Mouse (Mus musculus): ENCODE results near the gene Vmn1r197. TPM values are rescaled to one million over a fixed set of nuclear protein-coding genes. Genes with fewer than 3 reads are reported as not detected.
"Not testable (repeated sequence)": the region's sequence is repeated elsewhere in the genome, so short reads cannot be mapped to it uniquely, and the experiment has no call there.

The Vmn1r197 gene
- not detected for total RNA-seq (2018; cell fraction: chromatin; rRNA removed)
- total RNA-seq (2018; cell fraction: cytosol; rRNA removed): not detected
- not detected for total RNA-seq (2018; cell fraction: nucleus; rRNA removed)
- not detected in 3 replicates for polyA plus RNA-seq (2018)

DNA sequence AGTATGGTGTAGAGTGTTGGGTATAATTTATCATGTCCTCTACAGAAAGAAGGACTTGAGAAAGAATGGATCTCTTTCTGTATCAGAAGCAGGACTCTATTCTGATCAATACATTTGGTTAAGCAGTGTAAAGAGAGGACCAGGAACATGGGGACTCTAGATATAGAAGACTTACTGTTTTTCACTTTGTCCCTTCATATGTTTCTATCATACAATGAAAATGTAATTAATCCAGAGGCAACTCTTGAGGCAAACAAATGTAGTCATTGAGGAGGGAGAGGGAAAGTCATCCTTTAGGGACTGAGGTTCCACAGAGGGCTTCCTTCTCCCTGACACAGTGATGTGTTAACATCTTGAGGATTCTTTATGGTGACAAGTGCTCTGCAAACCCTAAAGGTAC is at the start of gene Vmn1r197:
Gene Vmn1r197 (plus strand): TSS at position 301 of the 400 bp plus-strand sequence.
- no peaks in the 10 kb centered on the region for H3K79me2 ChIP-seq (ENCODE audit: inconsistent target)
- no peaks in the 10 kb centered on the region for H3K36me3 ChIP-seq (ENCODE audit: inconsistent target)
- H3K4me3 ChIP-seq (ENCODE audit: inconsistent target): no peak within 1 kb of the TSS
- H3K27ac ChIP-seq: no peak within 1 kb of the TSS

DNA sequence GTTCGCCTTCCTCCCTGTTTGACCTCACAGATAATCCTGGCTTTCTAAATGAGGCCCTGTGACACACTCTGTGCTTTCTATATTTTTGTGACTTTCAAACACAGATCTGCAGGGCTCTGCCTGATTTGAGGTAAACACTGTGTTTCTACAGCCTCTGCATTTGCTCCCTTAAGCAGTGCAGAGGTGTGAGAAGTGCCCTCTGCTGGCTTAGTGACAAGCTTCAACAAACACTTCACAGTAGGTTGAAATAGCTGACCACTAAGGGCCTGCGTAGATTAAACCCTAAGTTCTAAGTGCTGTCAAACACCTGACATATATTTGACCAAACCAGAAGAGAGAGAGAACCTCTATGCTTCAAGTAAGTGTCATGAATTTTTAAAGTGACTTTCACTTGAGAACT is 39.8 kb upstream of the Vmn1r197 start:
- Histone ChIP-seq H3K36me3 (ENCODE audit: inconsistent target) (no peaks in the 10 kb centered on the region), H3K4me3 (ENCODE audit: inconsistent target) (no peak overlapping the region), H3K27ac (no peak overlapping the region), H3K79me2 (ENCODE audit: inconsistent target) (no peaks in the 10 kb centered on the region)
- 84% methylated on average over 2 of the region's 2 CpGs for WGBS (ENCODE audit: missing documents)

GRCm38 (mm10) chr13:22289620-22290019 is 34.8 kb upstream of the Vmn1r197 start, which contains the start of gene Vmn1r196:
TSS of gene Vmn1r196 (plus strand) at chr13:22289920.
- no peak within 1 kb of the TSS for H3K4me3 ChIP-seq (ENCODE audit: inconsistent target)
- H3K27ac ChIP-seq: no peak within 1 kb of the TSS
- 75% methylated on average over 2 of the region's 2 CpGs for WGBS (ENCODE audit: missing documents)
- no peaks in the 10 kb centered on the region for H3K36me3 ChIP-seq (ENCODE audit: inconsistent target)
- H3K79me2 ChIP-seq (ENCODE audit: inconsistent target): no peaks in the 10 kb centered on the region

DNA sequence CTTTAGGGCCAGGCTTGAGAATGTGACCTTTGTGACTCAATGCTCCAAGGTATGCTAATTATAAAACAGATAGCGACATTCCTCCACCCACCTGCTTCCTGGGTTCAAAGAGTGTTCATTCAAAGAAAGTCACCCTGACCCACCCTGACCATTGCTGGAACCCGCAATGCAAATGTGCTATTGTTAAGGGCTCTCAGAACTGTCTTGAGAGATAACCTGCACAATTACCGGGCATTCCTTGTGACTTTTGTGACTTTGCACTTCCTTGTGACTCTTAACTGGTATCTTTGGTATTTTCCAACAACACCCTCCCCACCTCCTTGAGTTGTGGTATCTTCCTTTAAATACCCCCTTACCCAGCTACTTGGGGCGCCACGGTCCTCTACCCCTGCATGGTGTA is 16.3 kb upstream of the Vmn1r197 start:
- not testable (repeated sequence) for H3K36me3 ChIP-seq (ENCODE audit: inconsistent target); H3K79me2 ChIP-seq (ENCODE audit: inconsistent target); H3K27ac ChIP-seq; H3K4me3 ChIP-seq (ENCODE audit: inconsistent target)
- WGBS (ENCODE audit: missing documents): 100% methylated on average over 2 of the region's 5 CpGs

DNA sequence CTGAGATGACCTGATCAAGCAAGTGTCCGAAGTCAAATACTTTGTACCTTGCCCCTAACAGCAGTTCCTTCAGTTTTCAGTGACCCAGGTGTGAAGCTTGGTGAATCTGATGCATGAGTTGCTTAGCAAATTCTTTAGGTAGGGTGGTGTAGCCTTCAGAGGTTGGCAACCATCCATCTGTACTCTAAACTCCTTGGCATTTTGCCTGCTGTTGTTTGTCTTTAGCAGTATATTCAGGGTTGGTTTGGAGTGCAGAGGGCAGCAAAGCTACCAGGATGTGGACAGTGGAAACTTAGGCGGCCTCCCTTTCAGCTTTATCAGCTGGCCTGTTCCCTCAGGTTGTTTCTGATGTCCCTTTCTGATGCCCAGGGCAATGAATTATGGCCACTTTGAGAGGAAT is 9.0 kb upstream of the Vmn1r197 start:
- H3K27ac ChIP-seq: no peak overlapping the region
- H3K36me3 ChIP-seq (ENCODE audit: inconsistent target): no peaks in the 10 kb centered on the region
- no peak overlapping the region for H3K4me3 ChIP-seq (ENCODE audit: inconsistent target)
- 69% methylated on average over 1 of the region's 2 CpGs for WGBS (ENCODE audit: missing documents)
- no peaks in the 10 kb centered on the region for H3K79me2 ChIP-seq (ENCODE audit: inconsistent target)

- Histone ChIP-seq H3K4me3 (ENCODE audit: inconsistent target) (no peak overlapping the region), H3K27ac (no peak overlapping the region), H3K79me2 (ENCODE audit: inconsistent target) (no peaks in the 10 kb centered on the region), H3K36me3 (ENCODE audit: inconsistent target) (no peaks in the 10 kb centered on the region)
- 85% methylated on average over 2 of the region's 2 CpGs for WGBS (ENCODE audit: missing documents)
Measured at GRCm38 (mm10) chr13:22317366-22317765, 7.0 kb upstream of the Vmn1r197 start.

DNA sequence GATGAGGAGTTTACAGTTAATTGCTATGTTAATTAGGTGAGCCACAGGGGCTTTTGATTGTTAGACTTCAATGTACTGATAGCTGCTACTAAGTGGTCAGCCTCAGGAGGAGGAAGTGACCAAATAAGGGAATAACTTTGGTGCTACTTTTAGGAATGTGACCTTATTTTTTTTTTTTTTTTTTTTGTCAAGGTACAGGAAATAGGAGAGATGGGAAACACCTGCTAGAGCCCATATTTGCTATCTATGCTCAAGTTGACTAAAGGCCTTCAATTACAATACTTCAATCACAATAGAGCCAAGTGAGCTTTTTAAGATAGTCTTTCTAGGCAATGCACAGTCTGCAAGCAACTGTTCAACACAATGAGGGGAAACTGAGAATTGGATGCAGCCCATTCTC is 4.3 kb upstream of the Vmn1r197 start:
- no peak overlapping the region for H3K27ac ChIP-seq
- no peaks in the 10 kb centered on the region for H3K79me2 ChIP-seq (ENCODE audit: inconsistent target)
- H3K4me3 ChIP-seq (ENCODE audit: inconsistent target): no peak overlapping the region
- no peaks in the 10 kb centered on the region for H3K36me3 ChIP-seq (ENCODE audit: inconsistent target)

DNA sequence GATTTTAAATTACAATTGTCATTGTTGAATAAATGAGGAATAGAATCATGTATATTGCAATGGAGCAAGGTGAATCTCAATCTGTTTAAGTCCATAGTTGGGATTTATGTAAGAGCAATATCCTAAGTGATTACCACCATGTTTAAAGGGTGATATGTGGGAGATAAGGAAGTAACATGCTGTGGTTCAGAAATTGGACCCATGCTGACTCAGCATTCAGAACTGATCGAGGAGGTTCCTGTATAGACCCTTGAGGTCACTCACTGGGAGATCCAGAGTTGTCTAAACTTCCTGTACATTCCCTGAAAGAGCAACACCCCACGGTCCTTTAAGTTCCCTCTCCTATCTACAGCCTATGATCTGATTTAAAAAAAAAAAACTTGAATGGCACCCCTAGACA is 8.9 kb downstream of the Vmn1r197 start:
- Histone ChIP-seq H3K27ac (no peak overlapping the region), H3K4me3 (ENCODE audit: inconsistent target) (no peak overlapping the region), H3K36me3 (ENCODE audit: inconsistent target) (no peaks in the 10 kb centered on the region), H3K79me2 (ENCODE audit: inconsistent target) (no peaks in the 10 kb centered on the region)
- 53% methylated on average over 2 of the region's 2 CpGs for WGBS (ENCODE audit: missing documents)

GRCm38 (mm10) chr13:22335565-22335964 is 11.2 kb downstream of the Vmn1r197 start:
- 87% methylated on average over 1 of the region's 1 CpGs for WGBS (ENCODE audit: missing documents)
- Histone ChIP-seq H3K27ac (no peak overlapping the region), H3K36me3 (ENCODE audit: inconsistent target) (no peaks in the 10 kb centered on the region), H3K4me3 (ENCODE audit: inconsistent target) (no peak overlapping the region), H3K79me2 (ENCODE audit: inconsistent target) (no peaks in the 10 kb centered on the region)

GRCm38 (mm10) chr13:22350064-22350463 is 25.7 kb downstream of the Vmn1r197 start, which contains the start of gene Vmn1r198:
TSS of gene Vmn1r198 (plus strand) at chr13:22350364.
- H3K36me3 ChIP-seq (ENCODE audit: inconsistent target): no peaks in the 10 kb centered on the region
- no peaks in the 10 kb centered on the region for H3K79me2 ChIP-seq (ENCODE audit: inconsistent target)
- WGBS (ENCODE audit: missing documents): 0% methylated on average over 1 of the region's 1 CpGs
- H3K27ac ChIP-seq: no peak within 1 kb of the TSS
- no peak within 1 kb of the TSS for H3K4me3 ChIP-seq (ENCODE audit: inconsistent target)

DNA sequence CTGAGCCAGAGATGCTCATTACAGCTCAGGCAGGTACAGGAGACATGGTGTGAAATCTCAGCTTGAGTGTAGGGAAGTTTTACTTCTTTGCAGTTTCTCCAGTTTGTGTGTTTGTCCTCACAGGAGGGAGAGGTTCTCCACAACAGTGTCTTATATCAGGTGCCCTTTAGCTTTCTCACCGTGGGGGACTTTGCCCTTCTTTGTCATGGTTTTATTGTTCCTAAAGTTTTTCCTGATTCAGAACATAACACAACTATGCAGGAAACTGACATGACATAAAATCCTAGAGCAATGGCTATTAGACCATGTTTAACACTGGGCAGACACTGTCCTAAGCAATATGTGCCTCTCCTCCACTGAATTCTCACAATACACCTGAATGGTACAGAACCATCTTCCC is 26.4 kb downstream of the Vmn1r197 start:
- H3K79me2 ChIP-seq (ENCODE audit: inconsistent target): no peaks in the 10 kb centered on the region
- no peak overlapping the region for H3K4me3 ChIP-seq (ENCODE audit: inconsistent target)
- 92% methylated on average over 1 of the region's 1 CpGs for WGBS (ENCODE audit: missing documents)
- H3K27ac ChIP-seq: no peak overlapping the region
- H3K36me3 ChIP-seq (ENCODE audit: inconsistent target): no peaks in the 10 kb centered on the region

DNA sequence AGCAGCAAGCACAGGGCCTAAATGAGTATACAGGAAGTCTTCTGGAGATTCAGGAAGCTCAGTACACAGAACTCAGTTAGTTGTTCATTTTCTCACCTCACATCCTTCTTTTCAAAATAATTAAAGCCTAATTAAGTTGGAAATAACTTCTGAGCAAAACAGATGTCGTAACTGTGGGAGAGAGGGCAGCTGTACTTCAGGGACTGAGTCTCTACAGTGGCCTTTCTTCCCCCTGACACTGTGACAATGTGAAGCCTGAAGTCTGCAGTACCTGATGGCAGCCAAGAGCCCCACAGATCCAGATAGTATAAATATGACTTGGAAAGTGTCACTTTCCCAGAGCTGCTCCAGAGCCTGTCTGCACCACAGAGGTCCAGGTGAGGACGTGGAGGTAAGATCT is 55.1 kb downstream of the Vmn1r197 start, which contains the start of gene Vmn1r199:
Gene Vmn1r199 (plus strand): TSS at position 301 of the 400 bp plus-strand sequence.
- Histone ChIP-seq H3K27ac (no peak within 1 kb of the TSS), H3K79me2 (ENCODE audit: inconsistent target) (no peaks in the 10 kb centered on the region), H3K36me3 (ENCODE audit: inconsistent target) (no peaks in the 10 kb centered on the region), H3K4me3 (ENCODE audit: inconsistent target) (no peak within 1 kb of the TSS)
- WGBS (ENCODE audit: missing documents): 73% methylated on average over 2 of the region's 2 CpGs

- not testable (repeated sequence) for H3K36me3 ChIP-seq (ENCODE audit: inconsistent target); H3K27ac ChIP-seq; H3K4me3 ChIP-seq (ENCODE audit: inconsistent target); H3K79me2 ChIP-seq (ENCODE audit: inconsistent target)
- 80% methylated on average over 3 of the region's 3 CpGs for WGBS (ENCODE audit: missing documents)
Measured at GRCm38 (mm10) chr13:22381128-22381527, 56.7 kb downstream of the Vmn1r197 start.

Data from macrophage (primary cell).